Mouse (Mus musculus): ENCODE measurements around the gene Kcnn3. TPM values are rescaled to one million over a fixed set of nuclear protein-coding genes. Genes with fewer than 3 reads are reported as not detected.

Gene Kcnn3
- total RNA-seq, 2 experiments from 2014 or later: 4.0 to 6.5 TPM

DNA sequence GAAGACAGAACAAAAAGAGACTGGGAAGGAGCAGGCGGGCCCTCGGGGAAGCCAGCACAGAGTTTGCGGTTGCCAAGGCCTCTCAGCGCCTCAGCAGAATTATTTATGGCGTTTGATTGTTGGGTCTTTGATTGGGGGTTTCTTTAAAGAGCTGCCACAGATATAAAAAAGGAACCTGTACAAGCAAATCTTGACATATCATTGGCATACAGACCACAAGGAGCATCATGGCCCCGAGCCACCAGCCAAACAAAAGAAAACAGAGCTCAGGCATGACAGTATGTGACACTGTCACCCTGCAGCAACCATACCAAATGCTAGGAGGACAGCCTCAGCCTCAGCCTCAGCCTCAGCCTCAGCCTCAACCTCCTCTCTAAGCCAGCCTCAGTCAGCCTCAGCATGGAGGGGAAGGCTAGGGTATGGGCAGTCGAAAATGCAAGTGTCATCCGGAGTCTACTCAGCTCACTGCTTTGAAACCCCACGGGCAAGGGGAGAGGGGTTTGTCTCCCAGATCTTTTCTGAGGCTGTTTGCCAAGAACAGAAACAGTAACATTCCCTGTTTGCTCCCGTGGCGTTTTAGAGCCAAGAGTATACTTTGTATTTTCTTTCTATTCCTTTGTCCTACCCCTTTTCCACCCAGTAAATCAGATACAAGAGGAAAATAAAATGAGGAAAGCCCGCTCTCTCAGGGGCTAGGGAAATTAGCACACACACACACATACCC is 133.4 kb downstream of the Kcnn3 start:
- intact Hi-C loops (cut with DNase I): no loop called here
- no peak for DNase-seq

DNA sequence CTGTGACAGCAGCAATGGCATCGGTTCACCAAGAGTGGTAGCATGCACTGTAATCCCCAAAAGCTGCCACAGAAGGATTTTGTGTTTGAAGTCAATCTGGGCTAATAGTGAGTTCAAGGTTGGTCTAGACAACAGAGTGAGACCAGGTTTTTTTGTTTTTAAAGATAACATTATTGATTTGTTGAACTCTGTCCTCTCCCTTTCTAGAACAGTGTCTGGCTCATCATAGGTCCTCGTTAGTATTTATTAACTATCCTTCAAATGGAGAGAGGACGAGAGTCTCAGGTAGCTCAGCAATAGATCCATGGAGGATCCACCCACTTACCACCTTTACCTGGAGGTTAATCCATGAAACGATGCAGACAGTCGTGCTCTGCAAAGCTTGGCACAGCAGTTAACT is 137.1 kb downstream of the Kcnn3 start:
- no peak for DNase-seq
- intact Hi-C loops (cut with DNase I): no loop called here

DNA sequence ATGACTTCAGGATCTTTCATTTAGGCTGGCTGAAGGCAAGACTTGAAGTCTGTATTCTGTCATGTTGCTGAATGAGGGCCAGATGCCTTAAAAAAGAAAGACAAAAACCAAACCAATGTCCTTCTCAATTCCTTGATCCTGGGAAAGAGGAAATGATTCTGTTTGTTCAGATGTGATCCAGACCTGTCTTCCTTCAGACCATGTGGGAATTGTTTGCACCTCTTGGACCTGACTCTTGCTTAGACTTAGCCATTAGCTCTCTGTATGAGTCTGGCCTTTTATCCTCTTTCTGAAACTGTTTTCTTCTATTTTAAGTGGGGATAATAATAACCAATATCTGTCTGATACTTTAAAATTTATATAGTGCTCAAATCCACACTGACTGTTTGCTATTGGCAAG is 138.5 kb downstream of the Kcnn3 start:
- intact Hi-C loops (cut with DNase I): no loop called here
- no peak for DNase-seq

DNA sequence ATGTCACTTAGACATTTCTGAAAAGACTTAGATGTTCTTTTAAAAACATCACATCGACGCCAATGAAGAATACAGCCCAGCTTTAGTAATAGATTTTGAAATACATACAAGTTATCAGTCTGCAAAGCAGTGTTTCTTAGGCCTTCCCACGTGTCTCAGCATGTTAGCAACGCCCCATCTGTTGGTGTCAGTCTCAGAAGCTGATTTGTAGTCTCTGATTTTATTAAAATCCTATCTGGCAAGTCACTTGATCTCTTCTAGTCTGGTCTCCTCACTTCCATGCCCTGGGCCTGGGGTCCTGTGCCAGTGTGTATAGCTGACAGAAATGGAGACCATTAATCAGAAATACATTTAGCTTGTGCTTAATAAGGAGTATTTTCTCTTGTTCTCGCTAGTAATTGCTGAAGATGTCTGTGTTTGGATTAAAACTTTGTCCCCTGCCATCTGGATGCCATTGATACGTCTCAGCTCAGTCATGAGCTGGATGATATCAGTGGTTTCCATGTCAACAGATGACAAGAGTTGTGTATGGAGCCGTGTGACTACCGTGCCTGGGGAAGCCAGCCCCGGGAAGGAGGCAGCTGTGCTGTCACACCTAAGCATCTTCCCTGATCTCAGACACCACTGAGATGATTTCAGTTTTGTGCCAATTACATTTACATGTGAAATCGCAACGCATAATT is 140.1 kb downstream of the Kcnn3 start:
- no peak for DNase-seq
- intact Hi-C loops (cut with DNase I): no loop called here

DNA sequence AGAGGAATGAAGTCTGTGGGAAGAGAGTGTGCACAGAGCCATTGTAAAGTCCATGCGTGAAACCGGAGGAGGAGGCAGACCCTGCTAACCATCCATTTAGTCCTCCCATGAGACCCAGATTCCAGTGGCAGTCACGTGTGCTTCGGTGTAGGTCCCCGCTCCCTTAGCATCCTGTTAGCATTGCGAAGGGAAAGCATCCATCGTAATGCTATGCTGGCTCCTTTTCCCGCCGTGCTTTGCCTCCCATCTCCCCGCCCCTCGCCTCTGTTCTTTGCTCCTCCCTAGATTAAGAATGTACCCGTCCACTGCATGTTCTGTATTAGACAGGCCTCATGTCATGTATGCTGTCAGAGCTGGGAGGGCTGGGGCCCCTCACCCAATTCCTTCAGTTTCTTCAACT is 144.8 kb downstream of the Kcnn3 start:
- intact Hi-C loops (cut with DNase I): no loop called here
- no peak for DNase-seq

DNA sequence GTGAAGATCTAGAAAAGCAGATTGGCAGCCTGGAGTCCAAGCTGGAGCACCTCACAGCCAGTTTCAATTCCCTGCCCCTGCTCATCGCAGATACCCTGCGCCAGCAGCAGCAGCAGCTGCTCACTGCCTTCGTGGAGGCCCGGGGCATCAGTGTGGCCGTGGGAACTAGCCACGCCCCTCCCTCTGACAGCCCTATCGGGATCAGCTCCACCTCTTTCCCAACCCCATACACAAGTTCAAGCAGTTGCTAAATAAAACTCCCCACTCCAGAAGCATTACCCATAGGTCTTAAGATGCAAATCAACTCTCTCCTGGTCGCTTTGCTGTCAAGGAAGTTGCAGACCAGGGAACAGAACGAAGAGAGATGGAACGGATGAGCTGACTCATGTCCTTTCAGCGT is 147.2 kb downstream of the Kcnn3 start:
- no peak for DNase-seq
- intact Hi-C loops (cut with DNase I): no loop called here

DNA sequence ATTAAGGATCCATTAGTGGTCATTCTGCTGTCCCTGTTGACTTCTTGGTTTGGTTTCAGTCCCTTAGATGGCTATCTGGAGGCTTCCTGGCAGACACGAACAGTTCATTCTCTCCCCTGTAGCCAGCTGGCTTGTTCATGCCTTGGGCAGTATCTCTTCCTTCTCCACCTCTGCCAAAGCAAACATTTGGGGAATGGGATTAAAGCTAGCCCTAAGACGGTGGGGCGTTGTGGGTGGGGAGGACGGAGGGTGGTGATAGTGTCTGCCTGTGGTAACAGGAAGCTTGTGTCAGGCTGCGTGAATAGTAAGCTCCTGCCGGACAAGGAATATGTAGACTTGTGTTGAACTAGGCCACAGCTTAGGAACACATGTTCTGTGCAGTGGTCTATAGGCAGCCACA is 151.4 kb downstream of the Kcnn3 start:
- no peak for DNase-seq
- intact Hi-C loops (cut with DNase I): no loop called here

DNA sequence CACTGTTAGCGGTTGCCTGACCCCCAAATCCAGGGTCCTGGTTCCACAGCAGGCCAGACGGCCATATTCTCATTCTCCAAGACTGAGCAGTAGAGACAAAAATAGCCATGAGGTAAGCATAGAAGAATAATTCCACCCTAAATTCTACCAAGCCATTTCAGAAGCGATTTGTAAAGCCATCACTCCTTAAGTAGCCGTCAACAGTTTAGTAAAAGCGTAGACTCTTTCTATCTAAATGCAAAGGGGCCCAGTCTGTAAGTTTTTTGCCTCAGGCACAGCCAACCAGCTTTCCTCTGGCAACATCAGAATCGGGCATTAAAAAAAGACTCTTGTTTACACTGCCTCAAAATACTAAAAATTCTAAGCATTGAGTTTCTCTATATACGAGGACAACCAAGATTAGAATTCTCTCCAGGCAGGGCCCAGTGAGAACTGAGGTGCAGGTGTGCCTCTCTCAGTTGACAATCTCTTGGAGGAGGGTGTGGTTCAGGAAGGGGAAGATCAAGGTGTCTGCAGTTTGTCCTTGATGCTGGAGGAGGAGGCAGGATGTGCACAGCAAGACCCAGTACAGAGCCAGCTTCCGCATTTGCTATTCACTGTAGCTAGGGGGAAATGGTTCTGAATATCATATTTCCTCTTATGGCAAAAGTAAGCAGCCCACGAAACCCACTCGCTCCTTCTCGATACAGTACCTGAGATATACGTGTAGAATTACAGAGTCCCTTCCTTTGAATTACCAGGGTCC is 152.8 kb downstream of the Kcnn3 start:
- DNase-seq: no peak
- intact Hi-C loops (cut with DNase I): no loop called here

DNA sequence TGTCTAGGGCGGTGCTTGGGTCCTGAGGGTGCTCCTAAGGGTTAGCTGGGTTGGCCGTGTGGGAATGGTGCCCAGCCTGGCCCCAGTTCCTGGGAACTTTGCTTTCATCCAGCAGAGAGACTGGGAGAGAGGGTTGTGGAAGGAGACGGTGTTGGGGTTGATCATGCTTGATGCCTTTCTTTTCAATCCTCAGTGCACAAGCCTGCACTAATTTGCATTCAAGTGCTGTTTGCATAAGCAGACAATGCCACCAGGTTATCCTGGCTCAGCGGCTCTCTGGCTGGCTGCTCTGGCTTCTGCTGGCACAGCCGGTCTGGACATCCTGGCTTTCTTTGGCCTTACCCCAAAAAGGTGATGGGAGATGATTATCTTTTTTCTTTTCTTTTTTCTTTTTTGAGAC is 157.7 kb downstream of the Kcnn3 start:
- intact Hi-C loops (cut with DNase I): no loop called here
- DNase-seq: no peak

DNA sequence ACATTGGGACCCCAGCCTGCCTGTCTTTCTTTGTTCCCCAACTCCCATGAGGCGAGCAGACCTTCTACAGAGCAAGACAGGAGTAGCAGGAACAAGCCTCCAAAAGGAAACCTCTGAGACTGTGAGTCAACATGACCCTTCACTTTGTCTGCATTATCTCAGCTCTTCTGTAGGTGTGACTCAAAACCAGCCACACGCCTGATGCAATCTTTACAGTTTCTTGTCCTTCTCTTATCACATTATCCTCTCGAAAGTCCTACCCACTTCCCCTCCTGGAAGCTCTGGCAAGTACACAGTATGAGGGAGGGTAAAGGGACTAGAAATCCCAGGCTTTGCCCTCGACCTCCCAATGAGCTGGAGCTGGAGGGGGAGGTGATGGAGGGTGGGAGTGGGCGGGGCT is 166.1 kb downstream of the Kcnn3 start:
- intact Hi-C loops (cut with DNase I): loop anchor here (5.0 kb wide), 1 partner anchor 229 kb away; no protein-coding TSS in a partner anchor
- no peak for DNase-seq

DNA sequence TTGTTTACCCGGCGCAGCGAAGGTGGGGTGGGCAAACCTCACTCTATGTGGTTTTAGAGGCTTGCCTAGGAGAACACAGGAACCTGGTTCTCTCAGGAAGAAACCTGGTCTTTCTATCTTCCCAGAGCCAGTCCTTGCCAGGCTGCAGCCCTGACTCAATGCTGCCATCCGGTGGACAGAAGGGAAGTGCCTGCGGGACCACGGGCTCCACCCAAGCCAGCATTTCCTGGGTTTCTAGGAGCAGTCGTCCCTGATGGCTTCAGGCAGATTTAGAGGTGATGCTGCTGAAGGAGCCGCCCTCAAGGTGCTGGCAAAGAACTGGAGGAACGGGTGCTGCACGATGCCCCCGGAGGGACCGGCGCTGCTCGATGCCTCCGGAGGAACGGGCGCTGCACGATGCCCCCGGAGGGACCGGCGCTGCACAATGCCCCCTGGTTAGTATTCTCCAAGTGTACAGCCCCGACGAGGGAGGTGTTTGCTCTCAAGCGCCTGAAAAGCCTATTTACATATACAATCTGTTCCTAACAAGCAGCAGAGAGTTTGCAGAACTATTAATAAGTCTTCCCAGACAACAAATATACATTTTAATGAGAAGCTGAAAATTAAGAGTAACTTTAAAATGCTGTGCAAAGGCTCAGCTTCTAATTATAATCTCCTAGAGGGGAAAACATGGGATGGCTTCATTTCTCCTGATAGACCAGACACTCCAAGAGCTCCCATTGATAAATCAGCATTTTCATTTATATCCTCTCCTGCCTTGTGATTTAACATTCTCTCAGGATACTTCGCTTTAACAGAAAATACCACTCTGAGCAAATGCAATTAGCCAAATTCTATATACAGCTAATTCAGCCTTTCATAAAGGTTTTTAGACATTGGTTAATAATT is 169.0 kb downstream of the Kcnn3 start:
- peak; percentile 85 to 93 for DNase-seq
- intact Hi-C loops (cut with DNase I): loop anchor here (1.0 to 5.0 kb wide), 3 partner anchors 178 to 348 kb away; no protein-coding TSS in a partner anchor

DNA sequence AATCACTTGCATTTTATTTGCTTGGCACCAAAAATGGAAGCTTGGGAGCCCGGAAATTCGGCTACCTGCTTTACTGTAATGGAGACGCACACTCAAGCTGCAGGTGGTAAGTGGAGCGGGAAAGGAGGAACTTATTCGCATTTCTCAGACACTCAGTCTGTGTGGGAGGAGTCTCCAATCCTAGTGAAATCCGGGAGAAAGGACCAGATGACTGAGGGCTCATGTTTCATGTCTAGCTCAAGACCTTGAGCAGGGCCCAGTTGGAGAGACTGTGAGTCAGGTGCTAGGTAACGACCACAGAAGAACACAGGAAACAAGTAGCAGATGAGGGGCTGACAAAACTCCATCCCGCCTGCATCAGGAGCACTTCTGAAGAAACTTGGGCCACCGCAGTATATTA is 171.8 kb downstream of the Kcnn3 start:
- DNase-seq: no peak
- intact Hi-C loops (cut with DNase I): no loop called here

DNA sequence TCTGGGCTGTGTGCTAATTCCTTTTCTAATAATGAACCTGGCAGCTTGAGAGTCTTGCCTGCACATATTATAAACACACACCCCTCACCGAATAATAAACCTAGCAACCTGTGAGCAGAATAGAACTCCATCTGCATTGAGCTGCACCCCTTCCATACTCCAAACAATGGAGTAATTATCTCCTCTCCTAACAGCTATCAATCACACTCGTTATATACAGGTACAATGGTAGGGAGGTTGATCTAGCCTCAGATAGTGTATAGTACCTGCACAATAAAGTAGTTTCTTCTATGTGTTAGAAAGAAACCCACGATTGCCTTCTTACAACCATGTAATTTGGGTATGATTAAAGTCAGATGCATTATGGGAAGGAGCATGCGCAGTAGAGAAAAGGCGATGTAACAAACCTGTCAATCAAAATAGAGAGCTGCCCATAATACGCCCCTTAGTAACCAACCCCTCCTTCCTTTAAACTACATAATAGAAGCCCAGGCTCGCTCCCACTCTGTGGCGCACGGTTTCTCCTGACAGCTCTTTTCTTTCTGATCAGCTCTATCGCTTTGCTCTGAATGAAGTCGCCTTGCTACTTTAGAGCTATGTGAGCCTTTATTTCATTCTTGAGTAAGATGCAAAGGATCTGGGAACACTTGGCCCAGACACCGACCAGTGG is 176.3 kb downstream of the Kcnn3 start:
- no peak for DNase-seq
- intact Hi-C loops (cut with DNase I): no loop called here

DNA sequence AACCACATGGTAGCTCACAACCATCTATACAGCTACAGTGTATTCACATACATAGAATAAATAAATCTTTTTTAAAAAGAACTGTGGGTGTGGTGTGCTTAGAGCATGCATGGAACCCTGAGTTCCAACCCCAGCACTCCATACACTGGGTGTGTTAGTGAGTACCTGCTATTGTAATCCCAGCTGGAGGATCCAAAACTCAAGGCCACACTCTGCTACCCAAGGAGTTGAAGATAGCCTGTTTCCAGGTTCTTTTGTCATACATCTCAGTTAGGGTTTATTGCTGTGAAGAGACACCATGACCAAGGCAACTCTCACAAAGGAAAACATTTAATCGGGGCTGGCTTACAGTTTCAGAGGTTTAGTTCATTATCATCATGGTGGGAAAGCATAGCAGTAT is 179.0 kb downstream of the Kcnn3 start:
- intact Hi-C loops (cut with DNase I): no loop called here
- DNase-seq: no peak

DNA sequence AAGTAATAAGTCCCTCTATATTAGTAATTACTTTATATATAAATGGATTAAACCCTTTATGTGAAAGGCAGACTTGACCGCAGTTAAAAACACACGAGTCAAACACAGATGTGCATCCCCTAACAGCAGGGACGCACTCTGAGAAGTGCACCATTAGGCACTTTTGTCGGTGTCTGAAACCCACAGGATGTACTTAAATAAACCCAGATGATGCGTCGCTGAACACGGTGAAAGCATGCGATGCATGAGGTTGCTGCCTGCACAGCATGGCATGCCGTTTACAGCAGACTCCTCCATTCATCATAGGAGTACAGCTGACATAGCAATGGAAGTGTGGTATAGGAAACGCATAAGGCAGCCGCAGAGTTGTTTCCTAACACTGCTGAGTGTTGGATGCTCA is 180.5 kb downstream of the Kcnn3 start:
- intact Hi-C loops (cut with DNase I): no loop called here
- DNase-seq: no peak

DNA sequence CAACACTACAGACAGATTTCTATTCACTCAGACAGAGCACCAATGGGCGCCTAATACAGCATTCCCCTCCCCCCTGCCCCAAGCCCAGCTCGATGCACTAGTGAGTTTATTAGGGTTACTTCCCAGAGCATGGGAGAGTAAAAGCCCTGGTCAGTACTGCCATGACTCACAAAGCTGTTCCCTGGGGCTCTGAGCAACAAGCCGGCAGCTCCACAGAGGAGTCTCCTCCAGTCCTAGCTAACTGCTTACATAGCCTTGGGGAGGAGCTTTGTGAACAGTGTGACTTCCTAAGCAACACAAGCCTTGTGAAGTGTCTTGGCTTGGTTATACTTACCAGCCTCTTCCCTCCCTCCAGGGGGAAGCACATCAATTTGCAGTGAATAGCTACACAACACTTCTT is 183.6 kb downstream of the Kcnn3 start:
- intact Hi-C loops (cut with DNase I): no loop called here
- no peak for DNase-seq

DNA sequence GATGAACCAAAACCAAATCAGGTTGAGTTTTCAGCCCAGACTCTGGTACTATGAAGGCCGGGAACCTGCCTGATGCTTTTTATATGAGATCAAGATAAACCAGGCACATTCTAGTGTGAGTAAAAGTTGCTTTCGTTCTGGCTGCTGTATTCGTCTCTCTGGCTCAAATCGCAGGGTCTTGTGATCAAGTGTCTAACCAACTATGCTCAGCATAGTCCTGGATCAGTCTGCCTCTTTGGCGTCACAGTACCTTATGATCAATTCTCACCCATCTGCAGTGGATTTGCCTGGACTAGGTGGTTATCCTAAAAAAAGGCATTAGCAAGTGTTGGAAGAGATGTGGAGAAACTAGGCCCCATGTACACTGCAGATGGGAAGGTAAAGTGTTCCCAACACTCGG is 184.1 kb downstream of the Kcnn3 start:
- intact Hi-C loops (cut with DNase I): no loop called here
- no peak for DNase-seq

DNA sequence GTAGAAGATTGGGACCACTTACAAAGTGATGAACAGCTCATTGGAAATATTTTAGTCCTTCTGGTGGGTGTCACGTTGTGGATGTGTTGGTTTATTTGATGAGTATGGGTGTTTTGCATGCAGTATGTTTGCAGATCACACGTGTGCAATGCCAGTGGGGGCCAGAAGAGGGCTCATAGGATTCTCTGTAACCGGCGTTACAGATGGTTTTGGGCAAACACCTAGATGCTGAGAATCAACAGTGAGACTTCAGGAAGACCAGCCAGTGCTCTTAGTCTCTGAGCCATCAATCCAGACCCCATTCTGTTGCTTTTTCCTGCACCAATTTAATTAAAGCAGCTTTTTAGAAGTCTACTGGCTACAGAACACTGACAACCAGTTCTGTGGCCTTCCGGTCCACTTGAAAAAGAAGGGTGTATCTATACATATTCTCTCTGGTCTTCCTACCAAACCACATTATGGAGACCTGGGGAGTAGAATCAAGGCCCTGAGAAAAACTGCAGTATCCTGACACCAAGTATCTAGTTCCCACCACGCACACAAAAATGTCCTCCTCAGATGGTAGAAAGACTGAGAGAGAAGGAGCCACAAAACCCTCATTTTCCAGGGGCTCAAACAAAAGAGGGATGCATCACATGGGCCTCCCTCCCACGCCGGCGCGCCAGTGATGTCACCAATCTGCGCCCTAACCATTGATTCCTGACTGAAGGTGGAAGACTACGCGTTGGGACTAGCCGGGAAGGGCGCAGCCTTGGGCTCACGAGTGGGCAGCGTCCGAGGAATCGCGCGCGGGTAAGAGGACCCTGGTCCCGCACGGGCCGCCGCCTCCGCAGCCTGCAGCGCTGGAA is 194.6 kb downstream of the Kcnn3 start, which contains the start of gene Adar:
Adar (plus strand) TSS at position 664 of the 848 bp plus-strand sequence.
- DNase-seq: peak; percentile 60 to 82
- intact Hi-C loops (cut with DNase I): loop anchor here (2.0 kb wide), 1 partner anchor 58 kb away; the partner anchor contains the start of gene Ube2q1

Measured in heart, postnatal 14 days (tissue).